Mouse (Mus musculus): ENCODE measurements around the gene Suds3. TPM values are rescaled to one million over a fixed set of nuclear protein-coding genes. Genes with fewer than 3 reads are reported as not detected.

Gene Suds3
- total and polyA plus RNA-seq, 2 experiments = 61.4 to 77.1 TPM

- peaks cover 28% of the 10 kb centered on the region for H3K4me1 ChIP-seq (ENCODE audit: control insufficient read depth, insufficient read depth, low read length)
- TF ChIP-seq POLR2A (IDR thresholded peaks at IDR 0.05; ENCODE audit: extremely low read depth, insufficient read depth, low read length) = no peak
- TF ChIP-seq CTCF (IDR thresholded peaks at IDR 0.05; ENCODE audit: low read depth, low read length) = no peak
- H3K27ac ChIP-seq (replicated peaks; ENCODE audit: insufficient read depth, low read depth, low read length) = no peak overlapping the region
- no peaks in the 10 kb centered on the region for H3K27me3 ChIP-seq (ENCODE audit: control insufficient read depth, insufficient read depth, low read length)
- H3K79me2 ChIP-seq (ENCODE audit: control insufficient read depth, insufficient read depth, low read length) = peaks cover 34% of the 10 kb centered on the region
- no peak overlapping the region for H3K9ac ChIP-seq (ENCODE audit: low read depth, low read length)
- no peak overlapping the region for H3K4me3 ChIP-seq (ENCODE audit: insufficient read depth, low read depth, low read length)
- 85% methylated on average over 8 of the region's 8 CpGs for whole genome bisulfite sequencing
- no peak for DNase-seq (ENCODE audit: extremely low read depth, low read depth, low spot score)
- H3K36me3 ChIP-seq (ENCODE audit: control insufficient read depth, insufficient read depth, low read length) = no peaks in the 10 kb centered on the region
These were observed 23.9 kb upstream of the Suds3 start for GRCm38 (mm10) chr5:117139822-117140221.

- peaks cover 25% of the 10 kb centered on the region for H3K4me1 ChIP-seq (ENCODE audit: control insufficient read depth, insufficient read depth, low read length)
- no peak for DNase-seq (ENCODE audit: extremely low read depth, low read depth, low spot score)
- H3K36me3 ChIP-seq (ENCODE audit: control insufficient read depth, insufficient read depth, low read length) = no peaks in the 10 kb centered on the region
- H3K27ac ChIP-seq (replicated peaks; ENCODE audit: insufficient read depth, low read depth, low read length) = peak overlapping the region; percentile 51
- peaks cover 41% of the 10 kb centered on the region for H3K79me2 ChIP-seq (ENCODE audit: control insufficient read depth, insufficient read depth, low read length)
- H3K27me3 ChIP-seq (ENCODE audit: control insufficient read depth, insufficient read depth, low read length) = no peaks in the 10 kb centered on the region
- no peak overlapping the region for H3K4me3 ChIP-seq (ENCODE audit: insufficient read depth, low read depth, low read length)
- no peak for TF ChIP-seq POLR2A (IDR thresholded peaks at IDR 0.05; ENCODE audit: extremely low read depth, insufficient read depth, low read length)
- TF ChIP-seq CTCF (IDR thresholded peaks at IDR 0.05; ENCODE audit: low read depth, low read length) = no peak
- 72% methylated on average over 11 of the region's 11 CpGs for WGBS
- no peak overlapping the region for H3K9ac ChIP-seq (ENCODE audit: low read depth, low read length)
These were observed 22.5 kb upstream of the Suds3 start for GRCm38 (mm10) chr5:117138295-117138988.

- Histone ChIP-seq H3K9ac (ENCODE audit: low read depth, low read length) (no peak overlapping the region), H3K27ac (replicated peaks; ENCODE audit: insufficient read depth, low read depth, low read length) (no peak overlapping the region), H3K27me3 (ENCODE audit: control insufficient read depth, insufficient read depth, low read length) (no peaks in the 10 kb centered on the region), H3K79me2 (ENCODE audit: control insufficient read depth, insufficient read depth, low read length) (peaks cover 44% of the 10 kb centered on the region), H3K4me3 (ENCODE audit: insufficient read depth, low read depth, low read length) (no peak overlapping the region), H3K36me3 (ENCODE audit: control insufficient read depth, insufficient read depth, low read length) (no peaks in the 10 kb centered on the region), H3K4me1 (ENCODE audit: control insufficient read depth, insufficient read depth, low read length) (peaks cover 26% of the 10 kb centered on the region)
- no peak for DNase-seq (ENCODE audit: extremely low read depth, low read depth, low spot score)
- WGBS = 67% methylated on average over 8 of the region's 8 CpGs
- TF ChIP-seq CTCF (IDR thresholded peaks at IDR 0.05; ENCODE audit: low read depth, low read length) (no peak), POLR2A (IDR thresholded peaks at IDR 0.05; ENCODE audit: extremely low read depth, insufficient read depth, low read length) (no peak)
These were observed 21.7 kb upstream of the Suds3 start for GRCm38 (mm10) chr5:117137594-117137993.

GRCm38 (mm10) chr5:117137011-117137410 is 21.1 kb upstream of the Suds3 start:
- H3K79me2 ChIP-seq (ENCODE audit: control insufficient read depth, insufficient read depth, low read length) = peaks cover 48% of the 10 kb centered on the region
- H3K4me1 ChIP-seq (ENCODE audit: control insufficient read depth, insufficient read depth, low read length) = peaks cover 27% of the 10 kb centered on the region
- DNase-seq (ENCODE audit: extremely low read depth, low read depth, low spot score) = no peak
- no peak overlapping the region for H3K9ac ChIP-seq (ENCODE audit: low read depth, low read length)
- H3K4me3 ChIP-seq (ENCODE audit: insufficient read depth, low read depth, low read length) = no peak overlapping the region
- WGBS = 55% methylated on average over 10 of the region's 10 CpGs
- no peak overlapping the region for H3K27ac ChIP-seq (replicated peaks; ENCODE audit: insufficient read depth, low read depth, low read length)
- no peaks in the 10 kb centered on the region for H3K27me3 ChIP-seq (ENCODE audit: control insufficient read depth, insufficient read depth, low read length)
- no peaks in the 10 kb centered on the region for H3K36me3 ChIP-seq (ENCODE audit: control insufficient read depth, insufficient read depth, low read length)
- TF ChIP-seq POLR2A (IDR thresholded peaks at IDR 0.05; ENCODE audit: extremely low read depth, insufficient read depth, low read length) (no peak), CTCF (IDR thresholded peaks at IDR 0.05; ENCODE audit: low read depth, low read length) (no peak)

DNA sequence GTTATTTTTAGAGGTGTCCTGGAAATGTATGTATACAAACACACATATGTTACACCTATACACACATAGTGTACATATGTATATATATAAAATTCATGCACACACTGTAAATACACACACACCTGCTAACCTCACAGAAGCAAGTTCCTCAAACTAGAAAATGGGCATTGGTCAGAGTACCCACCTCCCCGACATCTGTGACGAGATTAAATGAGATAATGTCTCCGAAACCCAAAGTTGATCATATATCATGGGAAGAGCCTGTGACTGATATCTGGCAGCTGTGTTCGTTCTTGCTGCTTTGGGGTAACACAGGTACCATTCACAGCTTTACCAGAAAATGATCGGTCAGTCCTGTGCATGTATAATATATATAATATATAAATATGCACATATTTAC is 20.7 kb upstream of the Suds3 start:
- DNase-seq (ENCODE audit: extremely low read depth, low read depth, low spot score) = no peak
- peaks cover 27% of the 10 kb centered on the region for H3K4me1 ChIP-seq (ENCODE audit: control insufficient read depth, insufficient read depth, low read length)
- H3K79me2 ChIP-seq (ENCODE audit: control insufficient read depth, insufficient read depth, low read length) = peaks cover 48% of the 10 kb centered on the region
- no peak overlapping the region for H3K9ac ChIP-seq (ENCODE audit: low read depth, low read length)
- TF ChIP-seq POLR2A (IDR thresholded peaks at IDR 0.05; ENCODE audit: extremely low read depth, insufficient read depth, low read length) (no peak), CTCF (IDR thresholded peaks at IDR 0.05; ENCODE audit: low read depth, low read length) (no peak)
- H3K4me3 ChIP-seq (ENCODE audit: insufficient read depth, low read depth, low read length) = no peak overlapping the region
- H3K27me3 ChIP-seq (ENCODE audit: control insufficient read depth, insufficient read depth, low read length) = no peaks in the 10 kb centered on the region
- 87% methylated on average over 5 of the region's 5 CpGs for WGBS
- no peaks in the 10 kb centered on the region for H3K36me3 ChIP-seq (ENCODE audit: control insufficient read depth, insufficient read depth, low read length)
- H3K27ac ChIP-seq (replicated peaks; ENCODE audit: insufficient read depth, low read depth, low read length) = no peak overlapping the region

DNA sequence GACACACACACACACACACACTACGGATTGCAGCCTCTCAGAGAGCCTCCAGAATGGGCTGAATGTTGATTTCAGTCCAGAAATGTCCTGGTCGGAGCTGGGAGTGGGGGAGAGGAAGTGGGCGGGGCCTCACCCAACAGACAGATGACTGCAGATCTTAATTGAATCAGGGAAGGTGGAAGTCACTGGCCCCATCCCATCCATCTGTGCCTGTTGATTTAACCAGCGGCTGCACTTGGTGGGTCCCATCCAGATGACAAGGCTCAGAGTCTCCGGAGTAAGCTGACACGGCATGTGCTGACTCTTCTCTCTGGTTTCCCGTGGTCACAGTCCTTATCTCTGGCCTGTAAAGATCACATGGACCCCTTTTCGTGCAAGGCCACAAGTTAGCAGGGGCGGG is 20.0 kb upstream of the Suds3 start:
- TF ChIP-seq POLR2A (IDR thresholded peaks at IDR 0.05; ENCODE audit: extremely low read depth, insufficient read depth, low read length) = no peak
- TF ChIP-seq CTCF (IDR thresholded peaks at IDR 0.05; ENCODE audit: low read depth, low read length) = no peak
- Histone ChIP-seq H3K4me1 (ENCODE audit: control insufficient read depth, insufficient read depth, low read length) (peaks cover 30% of the 10 kb centered on the region), H3K4me3 (ENCODE audit: insufficient read depth, low read depth, low read length) (no peak overlapping the region), H3K36me3 (ENCODE audit: control insufficient read depth, insufficient read depth, low read length) (no peaks in the 10 kb centered on the region), H3K79me2 (ENCODE audit: control insufficient read depth, insufficient read depth, low read length) (peaks cover 46% of the 10 kb centered on the region), H3K27me3 (ENCODE audit: control insufficient read depth, insufficient read depth, low read length) (no peaks in the 10 kb centered on the region), H3K9ac (ENCODE audit: low read depth, low read length) (no peak overlapping the region), H3K27ac (replicated peaks; ENCODE audit: insufficient read depth, low read depth, low read length) (no peak overlapping the region)
- DNase-seq (ENCODE audit: extremely low read depth, low read depth, low spot score) = no peak
- 35% methylated on average over 9 of the region's 9 CpGs for WGBS
